Mouse (Mus musculus) megakaryocyte, adult 5-6 weeks (primary cell): Measurements from ENCODE around the gene Prr12. TPM values are rescaled to one million over a fixed set of nuclear protein-coding genes. Genes with fewer than 3 reads are reported as not detected.

ENCODE experiments used
- ATAC-seq: 2 replicates; pipeline ENCODE4 v1.8.0; 2016; ENCODE audit warnings: mild to moderate bottlenecking, inconsistent platforms; ENCODE audit not compliant: poor library complexity, severe bottlenecking
- total RNA-seq, 2 experiments: library from RNA; stranded (forward) in 1 of 2; stranded (reverse) in 1 of 2; fragments of 153-499, 151-499 nt in 1 of 2; fragments of 221-1000, 200-1000 nt in 1 of 2; gene quantifications; 2 replicates each; pipeline versions ENCODE4 v1.2.3 to v1.2.4; 2015 to 2017

The Prr12 gene
- total RNA-seq, 2 experiments from 2014 or later = 1.9 to 16.3 TPM

DNA sequence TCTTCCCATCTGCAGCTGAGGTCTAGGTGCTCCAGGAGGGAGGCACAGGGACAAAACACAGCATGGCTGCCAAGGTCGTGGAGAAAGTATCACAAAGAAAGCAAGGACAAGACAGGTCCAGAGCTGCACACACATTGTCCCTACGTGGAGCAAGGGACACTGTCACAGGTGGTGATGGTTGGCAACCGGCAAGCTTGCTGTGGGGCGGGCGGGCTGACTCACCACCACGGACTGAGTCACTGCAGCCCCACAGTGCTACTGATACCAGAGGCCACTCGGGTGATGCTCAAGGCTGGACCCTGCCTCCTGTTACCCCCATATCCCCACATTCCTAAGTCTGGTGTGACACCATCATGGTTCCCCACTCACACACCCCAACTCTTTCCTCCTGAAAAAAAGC is 50.2 kb downstream of the Prr12 start:
- ATAC-seq = no peak

DNA sequence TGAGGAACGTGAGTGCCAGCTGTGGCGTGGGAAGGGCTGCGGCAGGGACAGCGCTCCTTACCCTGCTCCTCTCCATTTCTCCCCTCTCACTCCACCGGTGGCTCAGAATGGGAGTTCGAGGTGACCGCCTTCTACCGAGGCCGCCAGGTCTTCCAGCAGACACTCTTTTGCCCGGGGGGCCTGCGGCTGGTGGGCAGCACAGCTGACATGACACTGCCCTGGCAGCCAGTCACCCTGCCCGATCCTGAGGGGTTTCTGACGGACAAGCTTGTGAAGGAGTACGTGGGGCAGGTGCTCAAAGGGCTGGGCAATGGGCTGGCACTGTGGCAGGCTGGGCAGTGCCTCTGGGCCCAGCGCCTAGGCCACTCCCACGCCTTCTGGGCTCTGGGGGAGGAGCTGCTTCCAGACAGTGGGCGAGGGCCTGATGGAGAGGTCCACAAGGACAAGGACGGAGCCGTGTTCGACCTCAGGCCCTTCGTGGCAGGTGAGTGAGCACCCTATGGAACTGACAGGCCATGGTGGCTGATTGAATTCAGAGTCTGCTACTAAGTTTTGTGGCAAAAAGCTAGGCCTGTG is 52.1 kb downstream of the Prr12 start:
- ATAC-seq = no peak

DNA sequence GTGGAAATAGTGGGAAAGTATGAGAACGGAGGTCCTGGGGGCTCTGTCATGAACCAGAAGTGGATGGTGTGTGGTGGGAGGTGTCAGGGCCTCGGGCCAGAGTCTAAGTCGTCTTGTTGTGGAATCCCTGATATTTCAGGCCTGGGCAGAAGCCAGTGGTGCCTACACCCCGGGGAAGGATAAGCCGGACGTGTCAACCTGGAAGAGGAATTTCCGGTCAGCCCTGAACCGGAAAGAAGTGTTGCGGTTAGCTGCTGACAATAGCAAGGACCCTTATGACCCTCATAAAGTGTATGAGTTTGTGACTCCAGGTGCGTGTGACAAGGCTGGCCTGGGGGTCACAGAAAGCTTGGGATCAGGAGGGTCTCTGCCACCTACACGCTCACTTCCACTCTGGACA is 52.9 kb downstream of the Prr12 start:
- no peak for ATAC-seq

DNA sequence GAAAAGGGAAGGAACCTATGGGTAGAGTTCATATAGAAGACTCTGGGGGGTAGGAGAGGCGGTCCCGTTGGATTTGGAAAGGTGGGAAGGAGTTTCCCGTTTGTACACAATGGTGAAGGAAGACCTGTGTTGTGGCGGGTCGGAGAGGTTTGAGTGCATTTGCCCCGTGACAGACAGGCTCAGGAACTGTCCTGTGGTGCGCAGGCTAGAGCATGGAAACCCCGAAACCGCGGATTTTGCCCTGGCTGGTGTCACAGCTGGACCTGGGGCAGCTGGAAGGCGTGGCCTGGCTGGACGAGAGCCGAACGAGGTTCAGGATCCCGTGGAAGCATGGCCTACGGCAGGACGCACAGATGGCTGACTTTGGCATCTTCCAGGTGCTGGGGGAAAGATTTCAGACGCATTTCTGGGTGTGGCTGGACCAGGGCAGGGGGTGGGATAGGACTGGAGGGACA is 54.2 kb downstream of the Prr12 start, which contains the start of gene Bcl2l12:
TSS of gene Bcl2l12 (minus strand) at position 212 of the 455 bp plus-strand sequence.
- 0 out of 2 replicates have a peak, but pooled peaks have one; percentile 10 for ATAC-seq

DNA sequence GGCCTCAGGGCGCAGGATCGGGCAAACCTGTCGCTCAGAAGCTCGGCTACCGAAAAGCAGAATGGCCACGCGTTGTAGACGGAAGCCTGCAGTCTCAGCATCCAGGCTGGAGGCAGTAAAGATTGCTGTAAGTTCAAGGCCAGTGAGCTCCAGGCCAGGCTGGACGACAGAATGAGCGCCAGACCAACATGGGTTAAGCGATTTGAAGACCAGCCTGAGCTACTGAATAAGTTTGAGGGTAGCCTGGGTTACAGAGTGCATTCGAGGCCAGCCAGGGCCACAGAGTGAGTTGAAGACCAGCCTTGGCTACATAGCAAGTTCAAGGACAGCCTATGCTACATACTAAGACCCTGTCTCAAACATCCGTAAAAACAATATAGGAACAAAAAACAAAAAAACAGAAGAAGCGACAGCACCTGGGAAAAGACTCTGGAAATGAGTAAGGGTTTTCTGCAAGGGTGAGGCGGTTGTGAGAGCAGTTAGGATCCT is 54.7 kb downstream of the Prr12 start:
- no peak for ATAC-seq

DNA sequence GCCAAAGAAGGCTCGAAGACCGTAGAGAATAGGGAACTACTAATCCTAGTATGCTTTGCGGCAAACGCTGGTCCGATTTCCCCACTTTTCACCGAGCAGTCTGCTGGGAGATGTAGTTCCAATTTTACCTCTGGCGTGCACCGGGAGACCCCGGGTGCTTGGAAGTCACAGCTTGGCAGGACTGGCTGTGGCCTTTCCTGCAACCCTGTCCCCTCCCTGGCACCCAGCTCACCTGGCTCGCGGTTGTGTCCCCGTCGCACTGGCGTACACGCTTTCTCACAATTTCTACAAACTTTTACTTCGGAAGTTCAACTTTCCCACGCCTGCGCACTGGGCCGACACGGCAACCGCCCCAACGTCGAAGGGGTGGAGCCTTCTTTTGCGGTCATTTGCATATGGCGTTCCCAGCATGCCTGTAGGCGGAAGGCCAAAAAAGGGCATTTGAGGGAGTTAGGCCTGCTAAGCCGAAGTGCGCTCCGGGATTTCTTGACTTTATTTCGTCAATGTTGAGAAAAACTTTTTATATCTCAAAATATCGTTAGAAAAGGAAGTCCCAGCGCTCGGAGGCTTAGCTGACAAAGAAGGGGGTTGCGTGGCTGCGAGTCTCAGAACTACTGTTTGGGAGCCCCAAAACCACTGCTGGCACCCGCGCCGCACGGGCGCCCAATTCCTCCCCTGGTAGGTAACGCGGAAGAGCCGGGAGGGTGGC is 55.3 kb downstream of the Prr12 start, which contains the start of gene Irf3:
TSS of gene Irf3 (plus strand) at position 418 of the 709 bp plus-strand sequence.
- ATAC-seq = peak; percentile 91

DNA sequence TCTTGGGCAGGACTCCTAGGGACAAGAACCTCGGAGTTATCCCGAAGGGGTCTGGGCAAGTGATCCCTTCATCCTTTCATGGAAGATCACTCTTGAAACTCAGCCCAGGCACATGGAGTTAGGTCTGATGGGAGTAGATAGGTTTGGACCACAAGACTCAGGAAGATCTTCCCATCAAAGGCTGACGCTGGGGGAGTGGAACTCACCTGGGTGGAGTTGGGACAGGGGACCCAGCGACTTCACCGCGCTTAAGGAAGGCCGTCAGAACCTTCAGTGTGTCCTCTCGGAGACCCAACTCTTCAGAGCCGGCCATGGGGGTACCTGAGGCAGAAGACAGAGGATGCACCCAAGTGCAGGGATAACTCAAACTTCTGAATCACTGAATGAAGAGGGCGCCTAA is 56.0 kb downstream of the Prr12 start:
- no peak for ATAC-seq

DNA sequence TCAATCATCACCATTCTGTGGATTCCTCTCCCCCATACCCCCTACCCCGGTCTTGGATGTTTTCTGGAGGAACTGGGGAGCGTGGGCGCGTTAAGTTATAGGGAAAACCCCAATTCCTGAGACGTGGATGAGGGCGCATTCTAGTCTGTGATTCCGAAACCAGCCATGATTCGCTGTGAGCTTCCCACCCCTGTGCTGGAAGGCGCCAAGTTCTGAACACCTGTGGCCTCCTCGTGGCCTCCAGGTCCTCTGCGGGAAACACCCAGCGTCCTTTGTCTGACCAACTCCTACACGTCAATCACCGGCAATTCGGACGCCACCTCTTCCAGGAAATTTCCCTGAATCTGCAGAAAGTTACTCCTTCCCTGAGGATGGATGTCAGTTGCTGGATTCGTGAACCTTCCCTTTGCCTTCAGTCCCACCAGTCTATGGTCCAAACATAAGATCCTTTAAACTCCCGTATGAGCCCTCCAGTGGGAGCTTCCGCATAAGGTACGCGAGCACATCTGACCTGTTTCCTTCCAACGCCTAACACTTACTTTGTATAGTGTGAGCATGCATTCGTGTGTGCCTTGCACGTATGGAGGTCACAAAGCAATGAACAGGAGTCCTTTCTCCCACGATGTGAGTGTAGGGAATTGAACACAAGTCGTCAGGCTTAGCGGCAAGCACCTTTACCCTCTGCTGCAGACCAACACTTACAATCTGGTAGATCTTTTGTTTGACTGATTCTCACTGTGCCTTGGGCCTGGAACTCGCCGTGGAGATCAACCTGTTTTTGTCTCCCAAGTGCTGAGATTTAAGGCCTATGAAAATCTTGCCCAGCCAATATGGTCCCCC is 65.6 kb downstream of the Prr12 start:
- ATAC-seq = peak; percentile 10

DNA sequence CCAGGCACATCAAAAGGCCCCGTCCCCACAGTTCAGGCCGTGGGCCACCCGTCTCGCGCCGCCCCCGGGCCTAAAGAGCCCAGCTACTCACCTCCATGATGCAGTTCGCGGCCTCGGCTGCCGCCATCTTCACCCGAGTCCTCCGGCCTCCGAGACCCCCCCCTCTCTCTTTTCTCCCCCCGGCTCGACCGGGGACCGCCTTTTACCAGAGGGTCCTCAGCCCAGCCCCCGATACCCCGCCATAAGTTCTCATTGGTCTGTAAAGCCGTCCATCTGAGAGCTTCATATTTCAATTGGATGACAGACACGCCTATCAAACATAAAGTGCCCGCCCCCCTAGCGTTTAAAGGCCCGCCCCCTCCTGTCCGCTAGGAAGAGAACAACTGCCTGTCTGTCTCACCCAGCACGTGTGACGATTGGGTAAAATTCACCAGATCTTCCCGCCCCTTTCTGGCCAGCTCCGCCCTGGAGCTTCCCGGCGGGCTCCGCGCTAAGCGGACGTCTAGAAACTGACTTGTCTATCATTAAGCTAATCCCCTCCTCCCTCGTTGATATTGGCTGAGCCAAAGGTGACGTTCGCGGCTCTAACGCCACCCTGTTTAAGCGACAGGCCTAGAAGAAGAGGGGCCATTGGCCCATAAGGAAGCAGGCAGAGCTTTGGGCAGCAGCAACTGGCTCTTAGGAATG is 66.3 kb downstream of the Prr12 start, which contains the start of gene Prmt1:
TSS of gene Prmt1 (minus strand) at position 377 of the 687 bp plus-strand sequence.
- ATAC-seq = peak; percentile 87

DNA sequence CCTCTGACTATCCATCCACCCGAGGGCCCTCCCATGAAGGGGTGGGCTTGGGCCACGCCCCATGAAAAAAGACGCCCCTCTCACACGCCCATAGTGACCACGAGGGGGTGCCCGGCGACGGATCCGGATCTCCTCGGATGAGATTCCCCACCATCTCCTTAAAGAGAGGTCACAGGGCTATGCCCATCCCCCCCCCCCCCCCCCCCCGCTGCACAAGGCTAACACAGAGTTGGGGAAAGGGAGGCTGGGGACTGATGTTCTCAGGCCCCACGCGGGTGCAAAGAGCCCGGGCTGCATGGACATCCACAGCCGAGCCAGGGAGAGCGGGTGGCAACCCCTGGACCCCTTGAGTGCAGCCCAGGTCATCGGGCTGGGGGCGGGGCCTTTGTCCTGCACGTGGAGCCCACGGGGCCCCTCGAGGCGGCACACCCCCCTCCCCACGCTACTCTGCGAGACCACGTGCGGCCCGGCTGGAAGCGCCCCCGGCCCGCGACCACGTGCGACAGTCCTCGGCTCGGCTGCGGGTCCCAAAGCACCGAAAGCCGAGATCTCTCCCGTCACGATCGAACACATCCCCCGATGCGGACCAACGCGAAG is 67.0 kb downstream of the Prr12 start:
- no peak for ATAC-seq

DNA sequence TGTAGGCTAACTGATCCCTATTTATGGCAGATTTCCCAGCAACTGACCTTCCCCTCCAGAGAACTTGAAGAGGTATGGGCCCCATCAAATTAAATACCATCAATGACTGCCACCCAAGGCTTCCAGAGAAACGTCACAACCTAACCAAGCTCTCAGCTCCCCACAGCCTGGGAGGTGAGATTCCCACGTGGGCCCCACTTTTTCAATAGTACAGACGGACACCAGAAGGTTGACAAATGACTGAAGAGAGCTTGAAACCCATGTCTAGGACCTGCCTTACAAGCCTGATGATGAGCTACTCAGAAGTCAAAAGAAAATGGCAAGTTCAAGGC is 67.9 kb downstream of the Prr12 start:
- no peak for ATAC-seq

DNA sequence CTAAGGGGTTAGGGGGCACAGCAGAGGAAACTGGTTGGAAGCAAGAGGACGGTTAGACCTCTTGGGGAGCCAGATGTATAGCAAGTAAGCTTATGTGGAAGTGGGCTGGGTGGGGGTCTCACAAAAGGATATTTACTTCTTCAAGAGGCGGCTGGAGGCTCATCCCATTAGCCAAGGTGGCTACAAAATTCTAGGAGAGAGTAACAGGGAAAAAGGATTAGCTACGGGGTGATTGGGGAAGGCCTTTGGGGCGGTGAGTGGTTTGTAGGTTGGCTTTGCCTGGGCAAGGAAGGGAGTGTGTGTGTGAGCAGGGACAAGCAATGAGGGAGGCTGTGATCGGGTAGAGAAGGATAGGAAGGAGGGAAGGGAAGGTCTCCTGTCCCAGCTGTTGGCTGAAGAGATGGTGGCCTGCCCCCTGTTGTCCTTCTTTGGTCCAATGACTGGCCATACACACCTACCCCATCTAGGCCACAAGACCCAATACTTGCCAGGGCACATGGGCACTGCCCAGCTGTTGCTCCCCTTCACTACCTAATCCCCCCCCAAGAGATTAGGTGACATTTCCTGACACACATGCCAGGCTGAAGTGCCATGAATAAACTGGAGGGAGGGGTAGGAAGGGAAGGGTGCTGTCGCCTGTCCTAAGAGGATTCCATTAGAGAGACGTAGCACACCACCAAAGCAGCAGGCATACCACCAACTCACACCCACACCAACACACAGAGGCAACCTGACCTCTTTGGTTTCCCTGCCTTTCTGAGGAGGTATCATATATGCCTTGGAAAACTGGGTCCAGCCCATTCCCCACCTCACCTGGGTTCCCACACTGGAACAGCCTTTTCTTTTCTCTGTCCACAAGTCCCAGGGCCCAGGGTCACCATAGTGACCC is 68.5 kb downstream of the Prr12 start:
- ATAC-seq = no peak

DNA sequence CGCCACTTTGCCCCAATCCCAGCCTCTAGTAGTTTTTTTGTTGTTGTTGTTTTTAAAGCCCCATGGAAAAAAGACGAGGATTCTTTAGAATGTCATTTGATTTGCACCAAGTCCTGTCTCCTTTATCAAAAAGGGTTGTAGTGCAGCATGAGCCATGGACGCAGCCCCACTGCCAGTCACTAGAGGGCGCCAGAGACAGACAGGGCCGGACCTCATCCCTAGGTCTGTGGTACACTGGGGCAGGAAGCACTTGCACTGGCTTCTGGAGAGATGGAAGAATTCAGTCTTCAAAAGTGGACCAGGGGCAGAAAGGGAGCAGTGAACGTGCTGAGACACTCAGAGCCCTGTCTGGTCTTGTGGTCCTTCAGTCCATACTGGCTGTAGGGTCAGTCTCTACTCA is 69.6 kb downstream of the Prr12 start:
- ATAC-seq = peak; percentile 39

DNA sequence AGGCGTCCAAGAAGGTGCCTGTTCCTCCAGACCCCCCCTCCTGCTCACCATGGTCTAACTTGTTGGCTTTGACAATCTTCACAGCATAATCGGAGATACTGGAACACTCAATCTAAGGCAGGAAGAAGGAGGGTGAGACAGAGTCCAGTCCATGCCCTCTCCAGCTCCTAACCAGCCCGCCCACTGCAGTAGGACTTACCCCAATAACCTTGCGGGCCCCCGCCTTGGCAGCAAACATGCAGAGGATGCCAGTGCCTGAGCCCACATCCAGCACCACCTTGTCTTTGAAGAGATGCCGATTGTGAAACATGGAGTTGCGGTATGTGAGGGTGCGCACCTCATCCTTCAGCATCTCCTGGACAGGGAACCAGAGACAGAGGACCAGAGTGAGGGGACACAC is 71.1 kb downstream of the Prr12 start:
- no peak for ATAC-seq

DNA sequence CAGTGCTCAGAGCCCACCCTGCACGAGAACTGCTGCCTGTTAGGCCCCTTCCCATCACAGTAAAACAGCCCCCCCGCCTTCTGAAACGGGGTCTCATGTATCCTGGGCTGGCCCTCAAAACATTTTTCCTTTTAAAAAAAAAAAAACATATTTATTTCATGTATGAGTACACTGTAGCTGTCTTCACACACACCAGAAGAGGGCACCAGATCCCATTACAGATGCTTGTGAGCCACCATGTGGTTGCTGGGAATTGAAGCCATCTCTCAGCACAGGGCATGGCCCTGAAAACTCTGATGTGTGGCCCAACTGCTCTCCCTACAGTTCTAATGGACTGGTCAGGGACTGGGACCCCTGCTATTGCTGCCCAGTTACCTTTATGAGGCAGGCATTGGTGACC is 74.4 kb downstream of the Prr12 start:
- no peak for ATAC-seq
